Mouse (Mus musculus): ENCODE results near the gene Akr1a1. TPM values are rescaled to one million over a fixed set of nuclear protein-coding genes. Genes with fewer than 3 reads are reported as not detected.
"Not testable (repeated sequence)": the region's sequence is repeated elsewhere in the genome, so short reads cannot be mapped to it uniquely, and the experiment has no call there.

Akr1a1 gene
- polyA plus RNA-seq, 1 experiment from 2014 or later: 712 TPM

DNA sequence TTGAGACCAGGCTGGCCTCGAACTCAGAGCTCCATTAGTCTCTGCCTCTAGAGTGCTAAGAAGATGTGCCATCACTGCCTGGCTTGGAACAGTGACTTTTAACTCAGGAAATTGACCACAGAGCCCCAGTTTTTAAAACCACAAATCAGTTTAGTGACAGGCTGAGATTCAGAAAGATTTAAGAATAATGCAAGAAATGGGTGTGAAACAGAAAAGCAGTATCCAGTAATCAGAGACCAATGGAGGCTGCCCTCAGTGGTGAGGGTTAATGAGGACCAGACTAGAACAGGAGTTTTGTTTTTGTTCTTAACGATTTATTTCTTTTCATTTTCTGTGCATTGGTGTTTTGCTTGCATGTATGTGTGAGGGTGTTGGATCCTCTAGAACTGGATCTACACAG lies 33.2 kb upstream of the Akr1a1 start:
- no peaks in the 10 kb centered on the region for H3K9me3 ChIP-seq (ENCODE audit: control insufficient read depth, low read length)
- peak overlapping the region; percentile 75 for H3K4me2 ChIP-seq (replicated peaks)
- H3K27ac ChIP-seq: peak overlapping the region; percentile 82
- peak overlapping the region; percentile 57 for H3K4me3 ChIP-seq (replicated peaks; ENCODE audit: low read length)
- peaks cover 5% of the 10 kb centered on the region; the same call in 1 of the 2 replicates for H3K36me3 ChIP-seq (replicated peaks; ENCODE audit: control insufficient read depth, insufficient read depth)
- ATAC-seq (ENCODE audit: low FRiP score) (no peak), DNase-seq (ENCODE audit: low spot score) (no peak)
- 80% methylated on average over 2 of the region's 2 CpGs for WGBS
- H3K27me3 ChIP-seq (ENCODE audit: control insufficient read depth, insufficient read depth, low read length): no peaks in the 10 kb centered on the region
- peak overlapping the region; percentile 61; the same call in 1 of the 2 replicates for H3K9ac ChIP-seq
- H3K4me1 ChIP-seq (replicated peaks; ENCODE audit: control insufficient read depth, insufficient read depth, low read length): peaks cover 6% of the 10 kb centered on the region; the same call in 1 of the 2 replicates

GRCm38 (mm10) chr4:116683957-116684356 lies 32.5 kb upstream of the Akr1a1 start:
- Histone ChIP-seq H3K4me1 (replicated peaks; ENCODE audit: control insufficient read depth, insufficient read depth, low read length) (peaks cover 6% of the 10 kb centered on the region; the same call in 1 of the 2 replicates), H3K27me3 (ENCODE audit: control insufficient read depth, insufficient read depth, low read length) (no peaks in the 10 kb centered on the region), H3K27ac (no peak overlapping the region), H3K36me3 (replicated peaks; ENCODE audit: control insufficient read depth, insufficient read depth) (no peaks in the 10 kb centered on the region), H3K9ac (no peak overlapping the region), H3K4me3 (replicated peaks; ENCODE audit: low read length) (no peak overlapping the region), H3K9me3 (ENCODE audit: control insufficient read depth, low read length) (no peaks in the 10 kb centered on the region), H3K4me2 (replicated peaks) (no peak overlapping the region)
- ATAC-seq (ENCODE audit: low FRiP score) (no peak), DNase-seq (ENCODE audit: low spot score) (no peak)
- 93% methylated on average over 4 of the region's 4 CpGs for WGBS

- not testable (repeated sequence) for H3K4me3 ChIP-seq (replicated peaks; ENCODE audit: low read length); H3K36me3 ChIP-seq (replicated peaks; ENCODE audit: control insufficient read depth, insufficient read depth); ATAC-seq (ENCODE audit: low FRiP score); H3K9ac ChIP-seq; H3K27me3 ChIP-seq (ENCODE audit: control insufficient read depth, insufficient read depth, low read length); DNase-seq (ENCODE audit: low spot score); H3K9me3 ChIP-seq (ENCODE audit: control insufficient read depth, low read length); H3K4me1 ChIP-seq (replicated peaks; ENCODE audit: control insufficient read depth, insufficient read depth, low read length); H3K27ac ChIP-seq; H3K4me2 ChIP-seq (replicated peaks)
- 89% methylated on average over 4 of the region's 4 CpGs for WGBS
These were observed 29.0 kb upstream of the Akr1a1 start for GRCm38 (mm10) chr4:116680521-116680920.

- WGBS: 68% methylated on average over 5 of the region's 5 CpGs
- H3K9me3 ChIP-seq (ENCODE audit: control insufficient read depth, low read length): no peaks in the 10 kb centered on the region
- no peaks in the 10 kb centered on the region for H3K4me1 ChIP-seq (replicated peaks; ENCODE audit: control insufficient read depth, insufficient read depth, low read length)
- no peak overlapping the region for H3K4me2 ChIP-seq (replicated peaks)
- no peak overlapping the region for H3K4me3 ChIP-seq (replicated peaks; ENCODE audit: low read length)
- no peak overlapping the region for H3K27ac ChIP-seq
- no peaks in the 10 kb centered on the region for H3K27me3 ChIP-seq (ENCODE audit: control insufficient read depth, insufficient read depth, low read length)
- ATAC-seq (ENCODE audit: low FRiP score) (no peak), DNase-seq (ENCODE audit: low spot score) (no peak)
- H3K9ac ChIP-seq: no peak overlapping the region
- no peaks in the 10 kb centered on the region for H3K36me3 ChIP-seq (replicated peaks; ENCODE audit: control insufficient read depth, insufficient read depth)
These were observed 27.7 kb upstream of the Akr1a1 start for GRCm38 (mm10) chr4:116679141-116679540.

DNA sequence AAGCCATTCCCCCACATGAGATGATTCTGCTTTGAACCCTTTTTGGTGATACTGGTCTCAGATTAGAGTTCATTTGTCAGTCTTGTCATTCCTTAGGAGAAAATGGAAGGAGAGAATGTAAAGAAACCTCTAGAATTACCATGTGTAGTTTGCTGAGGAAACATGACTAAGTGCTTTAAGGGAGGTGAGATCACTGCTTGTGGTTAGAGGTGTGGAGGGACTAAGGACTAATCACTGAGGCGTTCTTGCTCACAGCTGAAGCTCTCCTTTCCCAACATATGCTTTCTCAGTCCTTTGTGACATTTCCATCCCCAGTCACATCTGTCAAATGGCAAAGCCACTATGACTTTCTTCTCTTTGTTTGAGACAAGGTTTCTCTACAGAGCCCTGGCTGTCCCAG lies 26.3 kb upstream of the Akr1a1 start:
- Histone ChIP-seq H3K9ac (no peak overlapping the region), H3K36me3 (replicated peaks; ENCODE audit: control insufficient read depth, insufficient read depth) (no peaks in the 10 kb centered on the region), H3K4me3 (replicated peaks; ENCODE audit: low read length) (no peak overlapping the region), H3K4me1 (replicated peaks; ENCODE audit: control insufficient read depth, insufficient read depth, low read length) (no peaks in the 10 kb centered on the region), H3K4me2 (replicated peaks) (no peak overlapping the region), H3K9me3 (ENCODE audit: control insufficient read depth, low read length) (no peaks in the 10 kb centered on the region), H3K27me3 (ENCODE audit: control insufficient read depth, insufficient read depth, low read length) (no peaks in the 10 kb centered on the region), H3K27ac (no peak overlapping the region)
- 71% methylated on average over 1 of the region's 1 CpGs for WGBS
- ATAC-seq (ENCODE audit: low FRiP score) (no peak), DNase-seq (ENCODE audit: low spot score) (no peak)

DNA sequence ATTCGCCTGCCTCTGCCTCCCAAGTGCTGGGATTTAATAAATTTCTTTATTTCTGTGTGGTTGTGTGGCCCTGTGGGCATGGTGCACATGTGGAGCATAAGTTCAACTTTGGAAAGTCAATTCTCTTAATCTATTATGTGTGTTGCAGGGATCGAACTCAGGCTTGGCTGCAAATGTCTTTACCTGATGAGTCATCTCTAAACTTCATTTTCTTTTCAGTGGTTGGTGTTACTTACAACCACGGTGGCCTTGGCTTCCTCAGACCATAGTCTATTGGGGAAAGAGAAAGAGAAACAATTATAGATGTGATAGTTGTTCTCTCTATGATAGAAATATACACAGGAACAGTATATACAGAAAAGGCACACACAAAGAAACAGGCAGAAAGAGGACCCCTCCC lies 24.5 kb upstream of the Akr1a1 start:
- no peaks in the 10 kb centered on the region for H3K36me3 ChIP-seq (replicated peaks; ENCODE audit: control insufficient read depth, insufficient read depth)
- H3K9ac ChIP-seq: no peak overlapping the region
- no peak overlapping the region for H3K4me3 ChIP-seq (replicated peaks; ENCODE audit: low read length)
- no peaks in the 10 kb centered on the region for H3K9me3 ChIP-seq (ENCODE audit: control insufficient read depth, low read length)
- H3K27me3 ChIP-seq (ENCODE audit: control insufficient read depth, insufficient read depth, low read length): no peaks in the 10 kb centered on the region
- no peak for DNase-seq (ENCODE audit: low spot score)
- no peak overlapping the region for H3K27ac ChIP-seq
- no peaks in the 10 kb centered on the region for H3K4me1 ChIP-seq (replicated peaks; ENCODE audit: control insufficient read depth, insufficient read depth, low read length)
- no peak overlapping the region for H3K4me2 ChIP-seq (replicated peaks)
- WGBS: 89% methylated on average over 3 of the region's 3 CpGs
- no peak for ATAC-seq (ENCODE audit: low FRiP score)

DNA sequence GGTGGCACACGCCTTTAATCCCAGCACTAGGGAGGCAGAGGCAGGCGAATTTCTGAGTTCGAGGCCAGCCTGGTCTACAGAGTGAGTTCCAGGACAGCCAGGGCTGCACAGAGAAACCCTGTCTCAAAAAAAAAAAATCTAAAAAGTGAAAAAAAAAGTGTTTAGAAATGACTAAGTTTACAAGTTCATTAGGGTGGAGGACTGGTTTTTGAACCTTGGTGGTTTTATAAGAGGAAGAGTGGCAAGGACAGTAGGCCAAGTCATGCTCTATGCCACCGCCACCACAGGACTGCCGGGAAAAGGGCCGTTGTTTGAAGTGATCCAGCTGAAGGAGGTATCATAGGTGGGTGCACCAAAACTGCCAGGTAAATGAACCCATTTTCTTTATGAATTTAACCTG lies 23.3 kb upstream of the Akr1a1 start:
- not testable (repeated sequence) for H3K4me1 ChIP-seq (replicated peaks; ENCODE audit: control insufficient read depth, insufficient read depth, low read length); H3K27me3 ChIP-seq (ENCODE audit: control insufficient read depth, insufficient read depth, low read length); H3K27ac ChIP-seq; H3K9me3 ChIP-seq (ENCODE audit: control insufficient read depth, low read length); ATAC-seq (ENCODE audit: low FRiP score); H3K4me2 ChIP-seq (replicated peaks); H3K4me3 ChIP-seq (replicated peaks; ENCODE audit: low read length); H3K36me3 ChIP-seq (replicated peaks; ENCODE audit: control insufficient read depth, insufficient read depth); H3K9ac ChIP-seq; DNase-seq (ENCODE audit: low spot score)
- 93% methylated on average over 6 of the region's 6 CpGs for WGBS

GRCm38 (mm10) chr4:116672785-116673184 lies 21.3 kb upstream of the Akr1a1 start:
- no peak overlapping the region for H3K27ac ChIP-seq
- H3K4me3 ChIP-seq (replicated peaks; ENCODE audit: low read length): no peak overlapping the region
- no peaks in the 10 kb centered on the region for H3K36me3 ChIP-seq (replicated peaks; ENCODE audit: control insufficient read depth, insufficient read depth)
- ATAC-seq (ENCODE audit: low FRiP score) (no peak), DNase-seq (ENCODE audit: low spot score) (no peak)
- H3K9ac ChIP-seq: no peak overlapping the region
- H3K27me3 ChIP-seq (ENCODE audit: control insufficient read depth, insufficient read depth, low read length): no peaks in the 10 kb centered on the region
- H3K9me3 ChIP-seq (ENCODE audit: control insufficient read depth, low read length): no peaks in the 10 kb centered on the region
- no peaks in the 10 kb centered on the region for H3K4me1 ChIP-seq (replicated peaks; ENCODE audit: control insufficient read depth, insufficient read depth, low read length)
- 89% methylated on average over 2 of the region's 2 CpGs for WGBS
- H3K4me2 ChIP-seq (replicated peaks): no peak overlapping the region

DNA sequence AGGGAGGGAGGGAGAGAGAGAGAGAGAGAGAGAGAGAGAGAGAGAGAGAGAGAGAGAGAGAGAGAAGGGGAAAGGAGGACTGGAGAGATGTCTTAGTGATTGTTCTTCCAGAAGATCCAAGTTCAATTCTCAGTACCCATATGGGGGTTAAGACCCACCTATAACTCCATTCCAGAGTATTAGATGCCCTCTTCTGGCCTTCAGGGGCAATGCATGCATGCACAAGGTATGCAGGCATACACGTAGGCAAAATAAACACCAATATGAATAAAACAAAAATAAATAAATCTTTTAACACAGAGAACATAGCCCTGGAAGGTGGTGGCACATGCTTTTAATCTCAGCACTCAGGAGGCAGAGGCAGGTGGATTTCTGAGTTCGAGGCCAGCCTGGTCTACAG lies 17.8 kb upstream of the Akr1a1 start:
- H3K9me3 ChIP-seq (ENCODE audit: control insufficient read depth, low read length): no peaks in the 10 kb centered on the region
- no peak overlapping the region for H3K9ac ChIP-seq
- H3K27me3 ChIP-seq (ENCODE audit: control insufficient read depth, insufficient read depth, low read length): no peaks in the 10 kb centered on the region
- no peak overlapping the region for H3K4me3 ChIP-seq (replicated peaks; ENCODE audit: low read length)
- no peaks in the 10 kb centered on the region for H3K4me1 ChIP-seq (replicated peaks; ENCODE audit: control insufficient read depth, insufficient read depth, low read length)
- no peak overlapping the region for H3K4me2 ChIP-seq (replicated peaks)
- no peaks in the 10 kb centered on the region for H3K36me3 ChIP-seq (replicated peaks; ENCODE audit: control insufficient read depth, insufficient read depth)
- H3K27ac ChIP-seq: no peak overlapping the region
- 63% methylated on average over 2 of the region's 2 CpGs for WGBS
- no peak for DNase-seq (ENCODE audit: low spot score)
- ATAC-seq (ENCODE audit: low FRiP score): no peak

GRCm38 (mm10) chr4:116668145-116668544 lies 16.7 kb upstream of the Akr1a1 start:
- DNase-seq (ENCODE audit: low spot score) (no peak), ATAC-seq (ENCODE audit: low FRiP score) (no peak)
- Histone ChIP-seq H3K9ac (no peak overlapping the region), H3K4me3 (replicated peaks; ENCODE audit: low read length) (no peak overlapping the region), H3K27ac (no peak overlapping the region), H3K4me1 (replicated peaks; ENCODE audit: control insufficient read depth, insufficient read depth, low read length) (no peaks in the 10 kb centered on the region), H3K27me3 (ENCODE audit: control insufficient read depth, insufficient read depth, low read length) (no peaks in the 10 kb centered on the region), H3K36me3 (replicated peaks; ENCODE audit: control insufficient read depth, insufficient read depth) (no peaks in the 10 kb centered on the region), H3K9me3 (ENCODE audit: control insufficient read depth, low read length) (no peaks in the 10 kb centered on the region), H3K4me2 (replicated peaks) (no peak overlapping the region)
- 71% methylated on average over 3 of the region's 3 CpGs for WGBS

Measured in hindbrain, embryonic 14.5 days (tissue).